Mouse (Mus musculus): ENCODE results near the gene Pcnx2. TPM values are rescaled to one million over a fixed set of nuclear protein-coding genes. Genes with fewer than 3 reads are reported as not detected.

Pcnx2 gene
- total RNA-seq, 2 experiments from 2014 or later: 66.0 to 66.3 TPM

- DNase-seq (ENCODE audit: extremely low spot score in 1 of 2, low spot score in 1 of 2): no peak
Observed at GRCm38 (mm10) chr8:125768079-125768478, 130.0 kb downstream of the Pcnx2 start.

- DNase-seq (ENCODE audit: extremely low spot score in 1 of 2, low spot score in 1 of 2): no peak
Observed at GRCm38 (mm10) chr8:125763066-125763786, 134.9 kb downstream of the Pcnx2 start.

- DNase-seq (ENCODE audit: extremely low spot score in 1 of 2, low spot score in 1 of 2): peak in 1 of 2 experiments; percentile 46
Observed at GRCm38 (mm10) chr8:125759022-125759421, 139.1 kb downstream of the Pcnx2 start.

- DNase-seq (ENCODE audit: extremely low spot score in 1 of 2, low spot score in 1 of 2): no peak
Observed at GRCm38 (mm10) chr8:125757106-125757496, 141.0 kb downstream of the Pcnx2 start.

GRCm38 (mm10) chr8:125756391-125757105, 141.6 kb downstream of the Pcnx2 start:
- no peak for DNase-seq (ENCODE audit: extremely low spot score in 1 of 2, low spot score in 1 of 2)

GRCm38 (mm10) chr8:125755896-125756295, 142.2 kb downstream of the Pcnx2 start:
- DNase-seq (ENCODE audit: extremely low spot score in 1 of 2, low spot score in 1 of 2): no peak

- no peak for DNase-seq (ENCODE audit: extremely low spot score in 1 of 2, low spot score in 1 of 2)
Observed at GRCm38 (mm10) chr8:125750846-125751245, 147.3 kb downstream of the Pcnx2 start.

GRCm38 (mm10) chr8:125747390-125747789, 150.7 kb downstream of the Pcnx2 start:
- DNase-seq (ENCODE audit: extremely low spot score in 1 of 2, low spot score in 1 of 2): no peak

- no peak for DNase-seq (ENCODE audit: extremely low spot score in 1 of 2, low spot score in 1 of 2)
Observed at GRCm38 (mm10) chr8:125744914-125745576, 153.1 kb downstream of the Pcnx2 start.

- DNase-seq (ENCODE audit: extremely low spot score in 1 of 2, low spot score in 1 of 2): no peak
Observed at GRCm38 (mm10) chr8:125742406-125742805, 155.7 kb downstream of the Pcnx2 start.

GRCm38 (mm10) chr8:125741855-125742254, 156.3 kb downstream of the Pcnx2 start:
- DNase-seq (ENCODE audit: extremely low spot score in 1 of 2, low spot score in 1 of 2): no peak

GRCm38 (mm10) chr8:125741377-125741776, 156.7 kb downstream of the Pcnx2 start:
- DNase-seq (ENCODE audit: extremely low spot score in 1 of 2, low spot score in 1 of 2): no peak

GRCm38 (mm10) chr8:125740655-125741054, 157.5 kb downstream of the Pcnx2 start:
- no peak for DNase-seq (ENCODE audit: extremely low spot score in 1 of 2, low spot score in 1 of 2)

GRCm38 (mm10) chr8:125738956-125739355, 159.2 kb downstream of the Pcnx2 start:
- DNase-seq (ENCODE audit: extremely low spot score in 1 of 2, low spot score in 1 of 2): no peak

GRCm38 (mm10) chr8:125733964-125734956, 163.9 kb downstream of the Pcnx2 start:
- peak; percentile 78 to 81 for DNase-seq (ENCODE audit: extremely low spot score in 1 of 2, low spot score in 1 of 2)

GRCm38 (mm10) chr8:125729746-125730145, 168.4 kb downstream of the Pcnx2 start, which contains the start of gene Ntpcr:
Gene Ntpcr, plus strand, starts transcription at chr8:125729963.
- DNase-seq (ENCODE audit: extremely low spot score in 1 of 2, low spot score in 1 of 2): no peak

GRCm38 (mm10) chr8:125727797-125728196, 170.3 kb downstream of the Pcnx2 start:
- no peak for DNase-seq (ENCODE audit: extremely low spot score in 1 of 2, low spot score in 1 of 2)

- no peak for DNase-seq (ENCODE audit: extremely low spot score in 1 of 2, low spot score in 1 of 2)
Observed at GRCm38 (mm10) chr8:125726986-125727385, 171.1 kb downstream of the Pcnx2 start.

- DNase-seq (ENCODE audit: extremely low spot score in 1 of 2, low spot score in 1 of 2): no peak
Observed at GRCm38 (mm10) chr8:125726143-125726542, 172.0 kb downstream of the Pcnx2 start.
